Mouse (Mus musculus): ENCODE measurements around the gene Rsph1. TPM values are rescaled to one million over a fixed set of nuclear protein-coding genes. Genes with fewer than 3 reads are reported as not detected.
A peak's percentile ranks its signal among the peaks of the same experiment; 100 is the strongest.

Rsph1 gene
- total and polyA plus RNA-seq, 3 experiments, result 0.81 to 1.2 (median 1.2) TPM

DNA sequence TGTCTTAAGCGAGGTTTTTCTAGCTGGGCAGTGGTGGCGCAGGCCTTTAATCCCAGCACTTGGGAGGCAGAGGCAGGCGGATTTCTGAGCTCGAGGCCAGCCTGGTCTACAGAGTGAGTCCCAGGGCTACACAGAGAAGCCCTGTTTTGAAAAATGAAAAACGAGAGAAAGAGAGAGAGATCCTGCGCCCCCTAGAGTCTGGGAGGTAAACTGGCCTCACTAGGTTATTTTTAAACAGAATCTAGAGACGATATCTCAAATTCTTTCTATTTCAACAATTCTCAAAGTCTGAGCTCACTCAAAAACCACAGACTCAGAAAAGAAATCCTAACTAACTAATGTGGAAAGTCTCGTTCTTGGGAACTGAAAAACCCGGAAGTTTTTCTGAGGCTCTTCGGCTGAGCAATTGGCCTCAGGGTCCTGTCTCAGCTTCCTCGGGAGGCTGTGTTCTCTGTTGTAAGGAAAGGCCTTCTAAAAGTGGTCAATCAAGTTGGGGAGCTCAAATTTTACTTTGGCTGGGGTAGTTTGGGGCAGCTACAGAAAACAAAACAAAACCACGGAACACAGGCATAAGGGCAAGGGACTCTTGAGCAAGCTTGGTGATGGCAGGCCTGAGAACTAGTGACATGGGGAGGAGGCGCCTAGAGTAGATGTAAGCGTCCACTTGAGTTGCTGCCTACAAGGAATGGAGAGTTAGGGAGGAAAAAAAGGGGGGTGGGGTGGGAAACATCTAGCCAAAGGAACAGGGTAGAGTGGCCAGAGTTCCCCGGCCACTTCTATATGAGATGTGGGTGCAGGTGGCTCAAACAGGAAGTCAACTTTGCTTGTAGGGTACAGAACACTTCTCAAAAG lies 17.4 kb upstream of the Rsph1 start:
- Histone ChIP-seq H3K27ac (no peak overlapping the region), H3K36me3 (ENCODE audit: control insufficient read depth, insufficient read depth, low read length) (no peaks in the 10 kb centered on the region), H3K4me1 (ENCODE audit: control insufficient read depth, insufficient read depth, low read length) (no peaks in the 10 kb centered on the region), H3K4me3 (no peak overlapping the region), H3K27me3 (ENCODE audit: control insufficient read depth, insufficient read depth, low read length) (no peaks in the 10 kb centered on the region), H3K79me2 (replicated peaks; ENCODE audit: control insufficient read depth, insufficient read depth, low read length) (no peaks in the 10 kb centered on the region; the same call in 1 of the 2 replicates), H3K9ac (ENCODE audit: low read depth, low read length) (no peak overlapping the region)
- intact Hi-C loops (cut with DNase I), result loop anchor here (2.0 kb wide), 1 partner anchor 14 kb away; no protein-coding TSS in a partner anchor
- 79% methylated on average over 15 of the region's 15 CpGs for WGBS
- TF ChIP-seq POLR2A (IDR thresholded peaks at IDR 0.05; ENCODE audit: insufficient read depth, low read depth, low read length) (no peak), CTCF (IDR thresholded peaks at IDR 0.05) (peak; percentile 78)
- no peak for DNase-seq

DNA sequence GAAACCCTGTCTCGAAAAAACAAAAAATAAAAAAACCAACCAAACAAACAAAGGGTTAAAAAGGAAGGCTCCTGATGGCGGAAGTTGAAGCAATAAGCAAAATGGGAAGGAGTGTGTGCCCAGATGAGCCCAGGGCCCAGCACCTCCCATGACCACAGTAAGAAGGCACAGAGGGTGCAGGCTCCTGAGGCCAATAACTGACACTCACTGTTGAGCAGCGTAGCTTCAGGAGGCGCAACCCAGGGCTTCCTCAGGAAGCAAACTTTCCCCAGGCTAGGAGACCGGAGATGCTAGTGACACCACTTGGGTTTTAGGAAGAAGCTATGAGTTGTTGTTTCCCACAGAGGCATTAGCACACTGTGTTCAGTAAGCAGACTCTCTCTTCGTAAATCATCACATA lies 13.7 kb upstream of the Rsph1 start:
- WGBS, result 54% methylated on average over 6 of the region's 6 CpGs
- H3K27ac ChIP-seq, result no peak overlapping the region
- no peak for TF ChIP-seq EP300 (IDR thresholded peaks at IDR 0.05; ENCODE audit: insufficient read depth, low read depth, low read length)
- no peak for TF ChIP-seq POLR2A (IDR thresholded peaks at IDR 0.05; ENCODE audit: insufficient read depth, low read depth, low read length)
- TF ChIP-seq CTCF (IDR thresholded peaks at IDR 0.05), result no peak
- no peak overlapping the region for H3K4me3 ChIP-seq
- no peaks in the 10 kb centered on the region for H3K79me2 ChIP-seq (replicated peaks; ENCODE audit: control insufficient read depth, insufficient read depth, low read length)
- DNase-seq, result no peak
- no peaks in the 10 kb centered on the region for H3K27me3 ChIP-seq (ENCODE audit: control insufficient read depth, insufficient read depth, low read length)
- H3K36me3 ChIP-seq (ENCODE audit: control insufficient read depth, insufficient read depth, low read length), result no peaks in the 10 kb centered on the region
- intact Hi-C loops (cut with DNase I), result no loop called here
- H3K9ac ChIP-seq (ENCODE audit: low read depth, low read length), result no peak overlapping the region
- no peaks in the 10 kb centered on the region for H3K4me1 ChIP-seq (ENCODE audit: control insufficient read depth, insufficient read depth, low read length)

GRCm38 (mm10) chr17:31290311-31290710 lies 13.1 kb upstream of the Rsph1 start:
- no peaks in the 10 kb centered on the region for H3K27me3 ChIP-seq (ENCODE audit: control insufficient read depth, insufficient read depth, low read length)
- no peak overlapping the region for H3K4me3 ChIP-seq
- TF ChIP-seq CTCF (IDR thresholded peaks at IDR 0.05) (no peak), EP300 (IDR thresholded peaks at IDR 0.05; ENCODE audit: insufficient read depth, low read depth, low read length) (no peak), POLR2A (IDR thresholded peaks at IDR 0.05; ENCODE audit: insufficient read depth, low read depth, low read length) (no peak)
- no peaks in the 10 kb centered on the region for H3K36me3 ChIP-seq (ENCODE audit: control insufficient read depth, insufficient read depth, low read length)
- DNase-seq, result no peak
- H3K27ac ChIP-seq, result no peak overlapping the region
- intact Hi-C loops (cut with DNase I), result no loop called here
- no peak overlapping the region for H3K9ac ChIP-seq (ENCODE audit: low read depth, low read length)
- H3K4me1 ChIP-seq (ENCODE audit: control insufficient read depth, insufficient read depth, low read length), result no peaks in the 10 kb centered on the region
- H3K79me2 ChIP-seq (replicated peaks; ENCODE audit: control insufficient read depth, insufficient read depth, low read length), result no peaks in the 10 kb centered on the region

- Histone ChIP-seq H3K4me1 (ENCODE audit: control insufficient read depth, insufficient read depth, low read length) (no peaks in the 10 kb centered on the region), H3K27ac (no peak overlapping the region), H3K9ac (ENCODE audit: low read depth, low read length) (no peak overlapping the region), H3K27me3 (ENCODE audit: control insufficient read depth, insufficient read depth, low read length) (no peaks in the 10 kb centered on the region), H3K79me2 (replicated peaks; ENCODE audit: control insufficient read depth, insufficient read depth, low read length) (no peaks in the 10 kb centered on the region), H3K4me3 (no peak overlapping the region), H3K36me3 (ENCODE audit: control insufficient read depth, insufficient read depth, low read length) (no peaks in the 10 kb centered on the region)
- DNase-seq, result no peak
- intact Hi-C loops (cut with DNase I), result no loop called here
- TF ChIP-seq EP300 (IDR thresholded peaks at IDR 0.05; ENCODE audit: insufficient read depth, low read depth, low read length), result no peak
- no peak for TF ChIP-seq CTCF (IDR thresholded peaks at IDR 0.05)
- no peak for TF ChIP-seq POLR2A (IDR thresholded peaks at IDR 0.05; ENCODE audit: insufficient read depth, low read depth, low read length)
- 46% methylated on average over 7 of the region's 7 CpGs for WGBS
These were observed 12.0 kb upstream of the Rsph1 start for GRCm38 (mm10) chr17:31288999-31289726.

- Histone ChIP-seq H3K27ac (no peak overlapping the region), H3K4me1 (ENCODE audit: control insufficient read depth, insufficient read depth, low read length) (no peaks in the 10 kb centered on the region), H3K36me3 (ENCODE audit: control insufficient read depth, insufficient read depth, low read length) (no peaks in the 10 kb centered on the region), H3K9ac (ENCODE audit: low read depth, low read length) (no peak overlapping the region), H3K79me2 (replicated peaks; ENCODE audit: control insufficient read depth, insufficient read depth, low read length) (no peaks in the 10 kb centered on the region), H3K27me3 (ENCODE audit: control insufficient read depth, insufficient read depth, low read length) (no peaks in the 10 kb centered on the region), H3K4me3 (no peak overlapping the region)
- intact Hi-C loops (cut with DNase I), result no loop called here
- TF ChIP-seq EP300 (IDR thresholded peaks at IDR 0.05; ENCODE audit: insufficient read depth, low read depth, low read length), result no peak
- no peak for TF ChIP-seq CTCF (IDR thresholded peaks at IDR 0.05)
- no peak for TF ChIP-seq POLR2A (IDR thresholded peaks at IDR 0.05; ENCODE audit: insufficient read depth, low read depth, low read length)
- WGBS, result 78% methylated on average over 3 of the region's 3 CpGs
- no peak for DNase-seq
These were observed 10.0 kb upstream of the Rsph1 start for GRCm38 (mm10) chr17:31287216-31287615.

- Histone ChIP-seq H3K4me1 (ENCODE audit: control insufficient read depth, insufficient read depth, low read length) (no peaks in the 10 kb centered on the region), H3K27ac (no peak within 1 kb of the TSS), H3K27me3 (ENCODE audit: control insufficient read depth, insufficient read depth, low read length) (no peaks in the 10 kb centered on the region), H3K36me3 (ENCODE audit: control insufficient read depth, insufficient read depth, low read length) (no peaks in the 10 kb centered on the region), H3K79me2 (replicated peaks; ENCODE audit: control insufficient read depth, insufficient read depth, low read length) (no peaks in the 10 kb centered on the region), H3K4me3 (no peak within 1 kb of the TSS), H3K9ac (ENCODE audit: low read depth, low read length) (no peak within 1 kb of the TSS)
- intact Hi-C loops (cut with DNase I), result no loop called here
- no peak for TF ChIP-seq POLR2A (IDR thresholded peaks at IDR 0.05; ENCODE audit: insufficient read depth, low read depth, low read length)
- TF ChIP-seq EP300 (IDR thresholded peaks at IDR 0.05; ENCODE audit: insufficient read depth, low read depth, low read length), result no peak
- TF ChIP-seq CTCF (IDR thresholded peaks at IDR 0.05), result no peak
- WGBS, result 100% methylated on average over 1 of the region's 1 CpGs
- DNase-seq, result no peak
These were observed 9.3 kb upstream of the Rsph1 start, which contains the start of gene Slc37a1 for GRCm38 (mm10) chr17:31286492-31286891. Slc37a1 (plus strand) TSS chr17:31286792.

Data from heart, adult 2 months (tissue).